Mouse (Mus musculus): ENCODE results near the gene Iqsec1.

- TF ChIP-seq POLR2A (IDR thresholded peaks at IDR 0.05; ENCODE audit: borderline replicate concordance, extremely low read depth, low read depth, low read length) (no peak), CTCF (IDR thresholded peaks at IDR 0.05; ENCODE audit: insufficient read depth, low read length) (no peak)
These were observed 171.9 kb downstream of the Iqsec1 start for GRCm38 (mm10) chr6:90816551-90816950.
